Mouse (Mus musculus) ES-Bruce4 (cell line): ENCODE data around the gene Prn. TPM values are rescaled to one million over a fixed set of nuclear protein-coding genes. Genes with fewer than 3 reads are reported as not detected.

Experiments
- H3K27ac ChIP-seq: 2 replicates; pipeline ENCODE4 v1.5.1; 2012; ENCODE audit warnings: low read length, inconsistent platforms; ENCODE audit not compliant: insufficient read depth
- H3K27me3 ChIP-seq: 2 replicates; pipeline ENCODE4 v1.6.1; 2012; ENCODE audit warnings: mild to moderate bottlenecking, low read length, inconsistent platforms; ENCODE audit not compliant: control insufficient read depth, poor library complexity, insufficient read depth, severe bottlenecking
- H3K36me3 ChIP-seq: 2 replicates; pipeline ENCODE4 v1.6.1; 2012; ENCODE audit warnings: inconsistent platforms, mild to moderate bottlenecking, low read length, moderate library complexity; ENCODE audit not compliant: control insufficient read depth, poor library complexity, insufficient read depth, severe bottlenecking
- H3K4me1 ChIP-seq: one replicate; pipeline ENCODE4 v1.8.1; 2011; ENCODE audit warnings: low read length; ENCODE audit not compliant: control insufficient read depth, insufficient read depth
- H3K4me3 ChIP-seq: 2 replicates; pipeline ENCODE4 v1.5.1; 2011; ENCODE audit warnings: low read depth, mild to moderate bottlenecking, low read length
- H3K9ac ChIP-seq: 2 replicates; pipeline ENCODE4 v1.6.1; 2012; ENCODE audit warnings: low read depth, mild to moderate bottlenecking, inconsistent platforms; ENCODE audit not compliant: poor library complexity, severe bottlenecking
- H3K9me3 ChIP-seq: replicated peaks from 2 replicates; pipeline ENCODE4 v1.6.1; 2012; ENCODE audit warnings: mild to moderate bottlenecking, low read length, inconsistent platforms; ENCODE audit not compliant: control insufficient read depth, poor library complexity, insufficient read depth, severe bottlenecking
- CTCF ChIP-seq: IDR thresholded peaks from one replicate; pipeline ENCODE4 v1.8.1; 2011; ENCODE audit warnings: low read depth, low read length
- EP300 ChIP-seq: IDR thresholded peaks from 2 replicates; pipeline ENCODE4 v1.6.1; 2011; ENCODE audit warnings: low read depth, low read length; ENCODE audit not compliant: insufficient read depth
- POLR2A ChIP-seq: IDR thresholded peaks from one replicate; pipeline ENCODE4 v1.8.1; 2011; ENCODE audit warnings: low read length; ENCODE audit not compliant: insufficient read depth
- polyA plus RNA-seq: library from polyadenylated mRNA; stranded (reverse); fragments of >200 nt; gene quantifications from 2 replicates; pipeline ENCODE4 v1.2.4, GENCODE M21; 2011; ENCODE audit warnings: low read depth; ENCODE audit not compliant: missing spikeins, insufficient read depth, insufficient read length

Gene Prn
- polyA plus RNA-seq, 1 experiment: not detected

DNA sequence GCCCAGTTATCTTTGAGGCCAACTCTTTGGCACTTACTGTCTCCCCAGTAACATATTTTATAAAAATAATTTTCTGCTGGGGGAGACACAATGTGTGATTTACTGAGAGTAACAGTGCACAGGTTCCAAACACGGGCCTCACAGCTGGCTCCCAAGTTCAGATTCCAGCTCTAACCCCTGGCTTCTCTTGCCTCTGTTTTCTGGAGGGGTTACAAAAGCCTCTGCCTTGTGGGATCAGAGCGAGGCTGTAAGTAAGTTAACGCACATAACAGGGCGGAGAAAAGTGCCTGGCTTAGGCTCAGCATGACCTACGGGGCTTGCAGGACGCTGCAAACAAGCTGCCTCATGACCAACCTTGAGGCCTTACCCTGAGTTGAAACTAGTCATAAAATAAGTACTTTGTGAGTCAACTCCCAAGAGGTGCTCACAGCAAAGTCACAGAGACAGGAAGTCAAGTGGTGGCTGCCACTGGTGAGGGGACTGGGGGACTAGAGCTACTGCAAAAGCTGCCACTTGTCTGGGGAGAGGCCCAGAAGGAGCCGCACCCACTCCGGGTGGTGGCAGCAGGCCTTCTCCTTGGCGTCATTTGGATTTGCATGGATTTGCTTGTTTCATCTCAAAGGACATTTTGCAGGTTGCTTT is 94.9 kb downstream of the Prn start:
- H3K27me3 ChIP-seq: no peaks in the 10 kb centered on the region
- H3K9ac ChIP-seq: no peak overlapping the region
- TF ChIP-seq CTCF: no peak
- no peak for TF ChIP-seq EP300
- no peak for TF ChIP-seq POLR2A
- no peak overlapping the region for H3K27ac ChIP-seq
- H3K9me3 ChIP-seq: no peaks in the 10 kb centered on the region
- no peaks in the 10 kb centered on the region for H3K36me3 ChIP-seq
- H3K4me3 ChIP-seq: no peak overlapping the region
- H3K4me1 ChIP-seq: no peaks in the 10 kb centered on the region

DNA sequence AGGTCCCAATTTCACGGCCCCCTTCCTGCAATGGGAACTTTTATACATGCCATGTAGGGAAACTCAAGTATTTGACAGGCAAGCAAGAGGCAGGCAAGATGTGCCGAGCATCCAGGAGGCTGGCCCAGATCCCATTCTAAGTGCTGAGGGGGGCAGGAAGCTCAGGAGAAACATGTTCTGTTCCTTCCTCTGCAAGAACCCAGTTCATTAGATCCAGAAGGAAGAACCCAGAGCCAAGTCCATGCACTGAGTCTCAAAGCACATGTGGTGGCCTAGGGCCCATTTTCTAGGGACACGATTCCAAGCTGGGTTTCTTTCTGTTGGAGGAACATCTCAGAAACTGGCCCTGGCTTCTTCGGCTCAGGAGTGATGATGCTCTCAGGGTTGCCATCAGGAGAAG is 95.7 kb downstream of the Prn start:
- no peaks in the 10 kb centered on the region for H3K9me3 ChIP-seq
- no peak overlapping the region for H3K9ac ChIP-seq
- no peak overlapping the region for H3K4me3 ChIP-seq
- TF ChIP-seq CTCF: no peak
- no peak for TF ChIP-seq POLR2A
- TF ChIP-seq EP300: no peak
- no peaks in the 10 kb centered on the region for H3K36me3 ChIP-seq
- no peaks in the 10 kb centered on the region for H3K27me3 ChIP-seq
- no peaks in the 10 kb centered on the region for H3K4me1 ChIP-seq
- H3K27ac ChIP-seq: no peak overlapping the region

Other genes with a start within 250 kb of the Prn start
- gene Erv3, start 50.2 kb upstream of the Prn start, polyA plus RNA-seq: 0.32 and 0.46 TPM in 2 replicates
- gene Prnp, start within 50 bp of the Prn start, polyA plus RNA-seq: 46.4 and 52.8 TPM in 2 replicates
- 1.1 and 2.0 TPM in 2 replicates for gene Prnd, start 40.9 kb downstream of the Prn start, polyA plus RNA-seq
- 4.0 and 4.3 TPM in 2 replicates for gene Rassf2, start 120.3 kb downstream of the Prn start, polyA plus RNA-seq
- 15.5 and 20.8 TPM in 2 replicates for gene Slc23a2, start 235.2 kb downstream of the Prn start, polyA plus RNA-seq